Mouse (Mus musculus): ENCODE data around the gene Rad51d.

- TF ChIP-seq CTCF (conservative IDR thresholded peaks at IDR 0.05; ENCODE audit: low read length) (no peak), POU5F1 (IDR thresholded peaks at IDR 0.05; ENCODE audit: borderline replicate concordance, low read length) (no peak)
Measured at GRCm38 (mm10) chr11:82877726-82878344, 12.6 kb downstream of the Rad51d start.
